Mouse (Mus musculus) bone marrow, adult 2 months (tissue): ENCODE measurements around the gene Cul4b.

Experiments
- CTCF ChIP-seq: fragments of 200-500 bp; IDR thresholded peaks from 2 replicates; pipeline ENCODE4 v1.5.1; 2011; ENCODE audit warnings: low read length, control low read depth; ENCODE audit not compliant: control insufficient read depth, insufficient read depth
- POLR2A ChIP-seq: fragments of 200-500 bp; IDR thresholded peaks from 2 replicates; pipeline ENCODE4 v1.6.1; 2011; ENCODE audit warnings: low read depth, mild to moderate bottlenecking, control low read depth, low read length, borderline replicate concordance; ENCODE audit not compliant: control insufficient read depth

DNA sequence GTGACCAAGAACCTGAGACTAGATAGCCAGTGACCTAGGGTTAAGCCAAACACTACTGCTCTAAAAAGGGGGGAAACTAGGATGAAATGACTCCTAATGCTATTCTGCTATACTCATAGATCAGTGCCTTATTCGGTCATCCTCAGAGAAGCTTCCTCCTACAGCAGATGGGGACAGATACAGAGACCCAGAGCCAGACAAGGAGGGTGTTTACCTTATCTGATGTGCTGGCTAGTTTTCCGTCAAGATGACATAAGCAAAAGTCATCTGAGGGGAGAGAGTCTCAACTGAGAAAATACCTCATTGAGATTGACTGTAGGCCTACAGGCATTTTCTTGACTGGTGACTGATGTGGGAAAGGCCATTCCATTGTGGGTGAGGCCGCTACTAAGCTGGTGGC lies 15.8 kb upstream of the Cul4b start:
- TF ChIP-seq CTCF (no peak), POLR2A (no peak)
